Mouse (Mus musculus): ENCODE results near the gene Trf.

GRCm38 (mm10) chr9:103275676-103276075, 45.4 kb upstream of the Trf start:
- no peak for TF ChIP-seq CTCF (IDR thresholded peaks at IDR 0.05; ENCODE audit: control insufficient read depth, insufficient read depth, insufficient read length)
- TF ChIP-seq CEBPB (IDR thresholded peaks at IDR 0.05; ENCODE audit: low read depth), result no peak

Data from C2C12 (cell line).